Mouse (Mus musculus) spleen, postnatal 14 days (tissue): ENCODE measurements around the gene Nacad.
A peak's percentile ranks its signal among the peaks of the same experiment; 100 is the strongest.
"Not testable (repeated sequence)": the region's sequence is repeated elsewhere in the genome, so short reads cannot be mapped to it uniquely, and the experiment has no call there.

Experiments
- DNase-seq, 2 experiments: peaks; one replicate each; pipeline ENCODE4 v3.0.0; 2021 to 2022; ENCODE audit warnings: low spot score in 2 of 2

Nacad gene

DNA sequence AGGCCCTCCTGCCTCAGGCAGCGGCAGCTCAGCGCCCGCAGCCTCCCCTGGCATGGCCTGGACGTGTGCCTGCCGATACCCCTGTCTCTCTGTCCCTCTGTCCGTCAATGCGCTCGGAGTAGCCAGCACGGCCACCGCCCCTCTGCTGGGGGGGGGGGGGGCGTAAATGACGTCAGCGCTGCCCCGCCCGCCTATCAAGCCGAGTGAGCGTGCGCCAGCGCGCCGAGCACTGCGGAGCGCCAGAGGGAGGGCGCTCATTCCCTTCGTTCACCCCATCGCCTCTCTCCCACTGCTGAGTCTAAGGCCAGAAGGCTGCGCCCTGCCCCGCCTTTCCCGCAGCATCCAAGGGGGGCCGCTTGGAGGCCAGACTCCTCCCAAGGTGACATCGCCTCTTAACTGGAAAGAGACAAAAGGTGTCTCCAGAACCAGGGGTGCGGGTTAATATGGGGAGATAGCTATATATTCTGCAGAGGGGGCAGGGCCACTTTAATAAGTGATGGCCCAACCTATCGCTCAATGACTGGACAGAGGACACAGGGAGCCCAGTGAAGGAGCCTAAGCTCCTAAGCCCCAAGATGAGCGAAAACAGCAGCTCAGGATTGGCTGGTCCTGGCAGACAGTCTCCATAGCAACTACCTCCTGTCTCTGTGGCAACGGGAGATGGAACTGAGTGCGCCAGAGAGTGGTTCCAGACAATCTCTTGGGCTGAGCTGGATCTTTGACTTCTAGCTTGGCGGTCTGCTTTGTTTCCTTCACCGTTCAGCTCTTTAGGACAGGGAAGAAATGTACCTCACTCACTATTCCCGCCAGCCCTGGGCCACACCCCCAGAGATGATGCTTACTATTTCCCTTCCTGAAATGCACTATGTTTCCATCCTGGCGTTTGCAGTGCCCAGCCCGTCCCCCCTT is at the start of gene Nacad:
Nacad (minus strand) TSS at position 563 of the 909 bp plus-strand sequence.
- no peak for DNase-seq

DNA sequence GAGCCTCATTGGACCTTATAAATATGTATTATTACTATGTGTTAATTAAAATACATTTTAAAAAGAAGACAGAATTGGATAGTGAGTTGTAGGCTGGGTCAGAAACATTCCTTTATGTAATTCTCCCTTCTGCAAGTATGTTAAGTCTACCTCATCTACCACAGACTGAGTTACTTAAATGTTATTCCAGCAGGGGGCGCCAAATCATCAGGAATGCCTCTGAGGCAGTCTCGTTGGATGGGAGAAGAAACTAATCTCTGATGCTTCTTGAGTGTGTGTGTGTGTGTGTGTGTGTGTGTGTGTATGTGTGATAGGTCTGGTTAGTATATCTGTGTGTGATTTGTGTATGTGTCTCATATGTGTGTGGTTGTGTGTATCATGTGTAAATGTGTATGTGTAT is 49.0 kb upstream of the Nacad start:
- DNase-seq = peak; percentile 31 to 73

DNA sequence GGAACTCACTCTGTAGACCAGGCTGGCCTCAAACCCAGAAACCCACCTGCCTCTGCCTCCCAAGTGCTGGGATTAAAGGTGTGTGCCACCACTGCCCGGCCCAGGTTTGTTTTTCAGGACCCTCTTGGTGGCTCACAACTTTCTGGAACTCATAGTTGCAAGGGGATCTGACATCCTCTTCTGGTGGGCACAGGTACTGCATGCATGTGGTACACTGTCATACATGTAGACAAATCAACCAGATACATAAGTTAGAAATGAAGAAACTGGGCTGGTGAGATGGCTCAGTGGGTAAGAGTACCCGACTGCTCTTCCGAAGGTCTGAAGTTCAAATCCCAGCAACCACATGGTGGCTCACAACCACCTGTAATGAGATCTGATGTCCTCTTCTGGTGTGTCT is 47.1 kb upstream of the Nacad start:
- DNase-seq = not testable (repeated sequence)

DNA sequence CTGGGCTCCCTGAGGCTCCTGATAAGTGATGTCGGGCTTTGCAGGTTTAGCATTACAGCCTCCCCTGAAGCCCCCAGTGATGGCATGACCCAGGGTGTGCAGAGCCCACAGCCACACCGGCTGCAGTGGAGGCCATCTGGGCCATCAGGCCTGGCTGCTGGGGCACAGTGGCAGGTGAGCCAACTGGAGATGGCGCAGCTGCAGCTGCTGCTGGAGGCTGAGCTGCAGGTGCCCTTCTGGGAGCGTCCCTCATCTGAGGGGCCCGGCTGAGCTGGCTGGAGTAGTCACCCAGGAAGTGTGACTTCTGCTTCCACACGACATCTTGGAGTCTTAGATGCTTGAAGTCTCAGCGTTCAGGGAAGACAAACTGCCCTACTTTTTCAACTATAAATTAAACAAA is 44.7 kb upstream of the Nacad start:
- no peak for DNase-seq

DNA sequence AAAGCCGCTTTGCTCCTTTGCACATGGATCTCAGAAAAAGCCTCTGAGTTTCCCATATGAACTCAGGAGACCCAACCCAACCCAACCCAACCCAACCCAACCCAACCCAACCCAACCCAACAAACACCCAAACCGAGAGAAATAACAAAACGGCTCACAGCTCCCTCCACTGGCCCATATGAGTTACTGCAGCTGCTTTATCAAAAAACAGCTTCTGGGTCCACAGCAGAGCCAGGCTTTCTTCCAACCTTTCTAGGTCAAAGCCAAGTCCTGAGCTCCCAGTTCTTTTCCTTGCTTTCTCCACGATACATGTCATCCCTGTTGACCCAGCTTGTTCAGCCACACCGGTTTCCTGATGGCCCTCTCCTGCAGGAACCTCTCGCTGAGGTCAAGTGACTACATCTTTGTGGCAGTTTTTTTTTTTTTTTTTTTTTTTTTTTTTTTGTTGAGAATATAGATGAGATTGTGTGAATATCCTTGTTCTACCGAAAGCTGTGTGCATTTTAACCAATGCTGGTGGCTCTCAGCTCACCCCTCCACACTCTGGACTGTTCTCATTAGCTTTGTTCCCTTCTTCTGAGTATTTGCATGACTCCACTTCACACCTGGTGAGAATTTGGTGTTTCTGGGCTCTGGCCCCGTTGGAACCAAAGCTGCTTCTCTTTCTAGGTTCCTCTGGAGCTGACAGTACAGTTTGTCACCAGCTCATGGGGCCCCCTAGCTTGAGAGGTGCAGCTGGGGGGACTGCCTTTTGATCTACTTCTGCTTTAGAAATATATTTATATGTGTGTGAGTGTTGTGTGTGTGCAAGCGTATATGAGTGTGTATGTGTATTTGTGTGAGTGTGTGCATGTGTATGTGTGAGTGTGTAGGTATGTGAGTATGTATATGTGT is 42.2 kb upstream of the Nacad start:
- DNase-seq = no peak

DNA sequence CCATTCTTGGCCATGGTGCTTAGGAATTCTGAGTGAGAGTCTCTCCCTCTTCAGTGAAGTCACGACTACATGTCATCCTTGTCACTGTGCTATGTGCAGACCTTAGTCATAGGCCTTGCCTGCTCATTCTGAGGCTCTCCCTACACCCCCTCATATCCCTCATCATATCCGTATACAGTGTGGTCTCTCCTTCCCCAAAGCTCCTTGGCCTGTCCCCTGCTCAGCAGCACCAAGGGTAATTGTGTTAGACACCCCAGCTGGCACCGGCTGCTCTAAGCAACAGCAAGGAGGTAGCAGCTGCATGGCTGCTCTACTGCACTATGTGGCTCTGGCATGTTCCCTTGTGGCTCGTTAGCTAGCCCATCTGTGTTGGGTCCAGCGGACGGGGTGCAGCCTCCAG is 38.7 kb upstream of the Nacad start:
- DNase-seq = no peak

DNA sequence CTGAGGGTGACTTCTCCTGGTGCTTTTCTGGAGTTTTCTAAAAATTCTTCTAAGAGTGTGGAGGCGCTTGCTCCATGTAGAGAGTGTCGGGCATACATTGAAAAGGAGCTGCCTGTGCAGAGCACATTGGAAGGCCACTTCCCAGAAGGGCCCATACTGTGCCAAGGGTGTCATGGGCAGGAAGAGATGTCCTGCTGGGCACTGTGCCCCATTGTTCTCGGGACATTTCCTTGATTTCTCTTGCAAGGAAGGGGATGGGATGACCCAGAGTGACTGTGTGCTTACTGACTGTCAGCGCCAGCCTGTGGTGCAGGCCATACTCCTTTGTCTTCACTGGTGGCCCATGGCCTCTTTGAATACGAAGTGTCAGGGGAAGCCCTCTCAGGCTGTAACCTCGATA is 33.2 kb upstream of the Nacad start:
- DNase-seq = no peak

DNA sequence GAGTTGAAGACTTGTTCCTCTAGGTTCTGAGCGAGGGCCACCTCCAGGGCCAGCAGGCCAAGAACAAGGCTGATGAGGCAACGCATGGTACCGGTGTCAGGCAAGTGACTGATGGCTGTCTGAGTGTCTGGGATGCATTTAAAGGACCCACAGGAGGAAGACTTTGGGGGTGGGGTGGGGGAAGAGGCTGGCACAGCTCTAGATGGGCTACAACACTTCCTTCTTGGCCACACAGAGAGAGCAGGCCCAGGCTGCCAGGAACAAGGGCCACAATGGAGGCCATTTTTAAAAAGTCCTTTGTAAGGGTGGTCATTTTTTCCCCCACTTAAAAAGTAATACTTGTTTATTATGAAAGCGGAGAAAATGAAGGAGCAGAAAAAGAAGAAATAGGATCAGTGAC is 32.7 kb upstream of the Nacad start, which contains the start of gene Wap:
Wap (minus strand) TSS at position 101 of the 400 bp plus-strand sequence.
- DNase-seq = no peak

DNA sequence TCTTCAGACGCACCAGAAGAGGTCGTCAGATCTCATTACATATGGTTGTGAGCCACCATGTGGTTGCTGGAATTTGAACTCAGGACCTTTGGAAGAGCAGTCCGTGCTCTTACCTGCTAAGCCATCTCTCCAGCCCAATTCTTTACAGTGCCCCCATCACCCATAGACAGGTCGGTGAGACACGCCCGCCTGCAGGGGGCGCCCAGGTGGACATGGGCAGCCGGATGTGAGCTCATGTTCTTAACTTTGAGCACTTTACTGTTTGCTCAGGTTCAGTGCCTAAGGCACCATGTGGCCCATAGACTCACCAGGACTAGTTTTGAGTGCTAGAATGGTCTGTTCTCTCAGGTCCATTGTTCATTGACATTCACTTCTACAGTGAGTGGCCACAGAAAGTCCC is 30.3 kb upstream of the Nacad start:
- peak in 1 of 2 experiments; percentile 16 for DNase-seq

DNA sequence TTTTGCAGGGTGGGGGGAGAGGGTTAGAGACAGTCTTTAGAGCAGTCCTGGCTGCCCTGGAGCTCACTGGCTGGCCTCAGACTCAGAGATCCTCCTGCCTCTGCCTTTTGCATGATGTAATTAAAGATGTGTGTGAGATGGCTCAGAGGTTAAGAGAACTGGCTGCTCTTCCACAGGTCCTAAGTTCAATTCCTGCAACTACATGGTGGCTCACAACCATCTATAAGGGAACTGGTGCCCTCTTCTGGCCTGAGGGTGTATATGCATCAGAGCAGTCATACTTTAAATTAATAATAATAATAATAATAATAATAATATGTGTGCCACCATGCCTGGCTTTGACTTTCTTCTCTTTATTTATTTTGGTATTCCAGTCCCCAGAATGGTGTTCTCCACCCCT is 23.8 kb upstream of the Nacad start:
- peak in 1 of 2 experiments; percentile 42 for DNase-seq

DNA sequence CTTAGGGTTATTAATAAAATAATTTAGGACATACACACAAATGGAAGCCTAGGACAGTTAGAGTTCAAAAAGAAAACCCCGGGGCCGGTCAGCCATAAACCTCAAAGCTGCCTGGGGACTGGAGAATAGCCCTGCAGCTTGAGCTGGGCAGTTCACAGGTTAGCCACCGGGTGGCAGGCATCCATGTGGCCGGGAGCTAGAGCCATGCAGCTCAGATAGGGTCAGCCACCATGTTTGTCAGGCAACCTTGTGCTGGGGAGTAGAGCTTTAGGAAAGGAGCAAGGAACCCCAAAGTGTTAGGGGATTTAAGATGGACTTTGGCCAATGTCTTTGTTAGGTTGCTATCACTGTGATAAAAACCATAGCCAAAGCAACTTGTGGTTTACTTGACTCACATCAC is 22.7 kb upstream of the Nacad start:
- peak; percentile 45 to 68 for DNase-seq

DNA sequence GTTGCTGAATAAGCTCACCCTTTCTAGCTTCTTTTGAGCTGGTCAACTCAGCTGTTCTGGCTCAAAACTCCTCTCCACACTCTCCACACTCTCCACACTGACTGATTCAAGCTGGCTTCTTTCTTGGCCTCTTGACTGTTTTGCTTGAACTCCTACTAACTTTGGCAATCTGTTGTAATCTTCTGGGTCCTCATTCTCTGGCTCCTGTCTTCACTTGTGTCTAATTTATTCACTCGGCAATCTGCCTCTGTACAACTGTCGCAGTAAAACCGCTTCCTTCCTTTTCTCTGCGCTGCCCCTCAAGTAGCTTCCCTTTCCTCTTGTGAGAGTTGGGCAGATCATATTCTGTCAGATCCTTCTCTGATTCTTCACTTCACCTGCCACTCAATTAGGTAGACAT is 21.9 kb upstream of the Nacad start:
- DNase-seq = no peak

DNA sequence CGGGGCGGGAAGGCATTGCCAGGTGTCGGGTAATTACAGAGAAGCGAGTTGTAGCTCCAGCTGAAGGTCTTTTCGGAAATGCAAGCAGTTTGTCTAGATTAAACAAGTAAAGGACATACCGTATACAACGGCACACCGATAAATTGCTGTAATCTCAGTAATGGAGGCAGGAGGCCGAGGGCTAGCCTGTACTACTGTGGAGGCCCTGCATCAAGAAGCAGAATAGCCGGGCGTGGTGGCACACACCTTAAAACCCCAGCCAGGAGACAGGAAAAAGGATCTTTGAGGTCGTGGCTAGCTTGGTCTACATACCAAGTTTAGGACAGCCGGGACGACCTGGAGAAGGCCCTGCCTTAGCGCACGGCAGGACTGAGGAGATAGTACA is 20.5 kb upstream of the Nacad start:
- DNase-seq = no peak

DNA sequence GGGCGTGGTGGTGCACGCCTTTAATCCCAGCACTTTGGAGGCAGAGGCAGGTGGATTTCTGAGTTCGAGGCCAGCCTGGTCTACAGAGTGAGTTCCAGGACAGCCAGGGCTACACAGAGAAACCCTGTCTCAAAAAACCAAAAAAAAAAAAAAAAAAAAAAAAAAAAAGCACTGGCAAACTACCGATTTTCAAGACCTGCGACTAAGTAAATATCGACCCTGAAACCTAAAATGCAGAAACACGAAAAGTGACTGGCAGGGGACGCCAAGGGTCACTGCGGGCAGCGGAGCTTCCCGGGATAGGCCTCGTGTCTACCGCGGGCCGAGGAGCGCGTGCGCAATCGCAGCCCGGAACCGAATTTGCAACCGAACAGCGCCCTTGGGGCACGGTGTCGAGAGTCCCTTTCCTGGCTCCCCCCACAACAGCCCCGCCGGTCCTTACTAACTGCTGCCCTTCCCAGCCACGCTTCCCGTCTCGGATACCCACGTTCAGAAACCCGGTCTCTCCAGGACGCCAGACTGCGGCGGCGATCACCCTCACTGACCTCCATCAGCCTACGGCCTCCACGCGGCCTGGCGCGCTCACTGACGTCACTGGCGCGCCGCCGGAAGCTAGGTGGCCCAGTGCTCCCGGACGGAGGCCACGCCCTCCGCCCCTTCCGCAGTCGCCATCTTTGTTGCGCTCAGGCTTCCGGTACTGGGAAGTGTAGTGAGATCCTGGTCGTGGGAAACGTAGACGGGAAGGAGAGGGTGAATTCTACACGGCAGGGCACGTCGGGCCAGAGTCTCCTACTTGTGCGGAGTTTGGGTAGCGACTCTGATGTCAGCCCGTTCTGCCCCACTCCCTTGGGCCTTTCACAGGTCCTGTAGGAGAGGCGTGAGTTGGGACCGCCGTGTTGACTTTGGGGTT is 19.9 kb upstream of the Nacad start, which contains the start of gene Tbrg4:
Tbrg4 (minus strand) TSS at position 590 of the 910 bp plus-strand sequence.
- DNase-seq = peak; percentile 82 to 85

DNA sequence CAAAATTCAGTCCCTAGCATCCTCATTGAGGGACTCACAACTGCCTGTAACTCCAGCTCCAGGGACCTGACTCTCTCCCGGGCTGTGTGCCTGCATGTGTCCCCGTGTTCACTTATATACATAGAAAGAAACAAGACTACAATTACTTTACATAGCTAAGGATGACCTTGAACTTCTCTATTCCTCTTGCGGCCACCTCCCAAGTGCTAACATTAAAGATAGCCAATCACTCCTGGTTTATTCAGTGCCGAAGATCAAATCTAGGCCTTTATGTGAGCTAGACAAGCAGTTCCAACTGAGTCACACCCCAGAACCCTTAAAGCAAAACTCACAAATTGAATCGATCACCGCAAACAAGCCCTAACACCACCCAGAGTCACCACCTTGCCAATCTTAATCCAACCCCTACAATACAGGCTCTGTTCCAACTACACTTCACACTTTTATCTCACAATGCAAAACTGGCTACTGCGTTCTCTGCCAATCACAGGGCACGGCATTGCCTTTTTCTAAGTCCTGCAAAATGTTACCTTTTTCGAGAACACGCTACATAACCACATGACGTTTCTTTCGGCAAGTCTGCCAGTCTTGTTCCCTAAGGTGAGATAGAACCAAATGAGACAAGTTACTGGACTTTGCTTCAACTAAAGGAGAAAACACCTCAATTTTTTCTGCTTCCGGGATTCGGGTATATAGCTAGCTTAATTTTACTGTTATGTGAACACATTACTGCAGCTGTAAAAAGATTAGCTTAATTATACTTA is 18.9 kb upstream of the Nacad start:
- no peak for DNase-seq

DNA sequence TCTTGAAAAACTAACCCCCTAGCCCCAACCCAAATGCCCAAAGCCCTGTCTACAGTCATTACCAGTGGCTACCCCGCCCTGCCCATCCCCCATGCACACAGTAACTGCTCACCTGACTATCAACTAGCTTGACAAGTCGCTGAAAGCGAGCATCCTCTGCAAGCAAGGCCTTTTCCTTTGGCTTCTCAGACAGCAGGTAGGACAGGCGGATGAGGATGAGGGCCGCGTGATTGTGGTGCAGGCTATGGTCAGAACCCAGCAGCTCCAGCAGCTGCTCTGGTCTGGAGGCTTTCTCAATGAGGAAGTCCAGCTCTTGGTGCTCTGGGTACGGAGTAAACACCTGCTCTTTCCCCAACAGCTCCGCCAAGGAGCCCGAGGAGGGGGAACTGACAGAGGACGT is 17.9 kb upstream of the Nacad start:
- DNase-seq = no peak

DNA sequence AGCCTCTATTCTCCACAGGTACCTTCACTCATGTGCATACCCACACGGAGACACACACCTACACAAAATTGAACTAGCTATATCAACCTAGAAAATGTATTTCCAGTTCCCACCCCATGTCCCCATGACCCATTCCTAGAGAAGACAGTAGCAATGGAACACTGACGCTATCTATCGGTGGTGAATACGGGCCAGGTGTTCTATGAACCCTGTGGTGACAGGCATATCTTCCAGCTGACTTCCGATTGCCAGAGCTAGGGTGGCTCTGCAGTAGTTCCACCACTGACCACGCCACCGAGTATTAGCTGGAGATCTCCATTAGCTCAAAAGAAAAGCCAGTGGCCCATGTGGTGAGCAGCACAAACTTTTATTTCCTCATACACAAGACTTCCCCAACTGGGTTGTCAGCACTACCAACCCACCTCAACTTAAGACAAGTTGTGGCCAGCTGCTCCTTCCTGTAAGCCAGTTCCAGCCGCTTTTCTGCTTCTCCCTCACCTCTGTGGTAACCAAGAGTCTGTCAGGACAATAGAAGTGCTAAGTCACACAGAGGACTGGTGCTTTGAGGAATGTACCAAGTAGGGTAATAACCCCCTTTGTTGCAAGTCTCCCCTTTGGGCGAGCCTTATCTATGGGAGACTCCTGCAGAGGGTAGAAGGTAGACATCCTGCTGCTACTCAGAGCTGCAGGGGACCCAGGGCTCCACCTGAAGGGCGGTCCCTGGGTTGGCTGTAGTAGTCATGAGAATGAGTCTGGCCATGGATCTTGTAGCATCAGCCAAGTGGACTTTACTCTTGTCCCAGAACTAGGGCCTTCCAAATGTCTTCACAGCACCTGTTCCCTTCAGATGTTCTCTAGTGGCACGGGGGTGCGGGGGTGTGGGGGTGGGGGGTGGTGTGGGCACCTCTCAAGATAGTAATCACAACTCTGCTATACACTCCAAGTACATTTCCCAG is 9.7 kb upstream of the Nacad start:
- DNase-seq = no peak

DNA sequence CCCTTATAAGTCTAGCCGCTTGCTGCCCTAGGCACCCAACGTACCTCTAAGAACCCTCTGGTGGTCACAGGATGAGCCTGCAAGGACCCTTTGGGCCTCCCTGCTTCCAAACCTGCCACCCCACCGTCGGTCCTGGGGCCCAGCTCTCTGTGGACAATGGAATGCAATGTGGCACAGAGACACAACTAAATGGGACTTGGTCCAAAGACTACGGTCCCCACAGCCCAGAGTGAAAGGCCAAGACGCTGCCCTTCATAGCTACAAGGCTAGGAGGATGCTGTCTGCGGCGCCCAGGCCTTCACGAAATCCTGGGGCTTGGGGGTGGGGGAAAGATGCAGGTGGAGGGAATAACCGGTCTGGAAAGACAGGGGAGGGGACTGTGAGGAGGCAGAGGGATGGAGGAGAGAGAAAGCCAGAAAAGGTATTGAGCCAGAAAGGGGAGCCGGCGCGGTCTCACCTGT is 802 bp downstream of the Nacad start:
- no peak for DNase-seq

DNA sequence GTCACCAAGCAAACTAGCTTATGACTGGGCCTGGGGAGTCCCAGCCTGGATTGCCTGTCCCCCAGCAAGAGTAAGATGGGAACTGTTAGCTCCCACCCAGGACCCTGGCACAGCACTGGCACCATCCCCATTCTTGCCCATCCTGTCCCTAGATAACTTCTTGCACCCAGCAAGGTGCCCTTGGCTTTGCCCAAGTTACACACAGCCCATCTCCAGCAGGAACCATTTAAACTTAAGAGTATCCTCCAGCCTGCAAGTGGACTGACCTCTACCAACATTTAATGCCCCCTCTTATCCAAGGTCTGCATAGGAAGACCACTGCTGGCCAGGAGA is 1.3 kb downstream of the Nacad start:
- DNase-seq = no peak
